Mouse (Mus musculus): ENCODE data around the gene Eya2.

- no peak for TF ChIP-seq POLR2A (IDR thresholded peaks at IDR 0.05; ENCODE audit: borderline replicate concordance, control insufficient read depth, low read depth, low read length)
- no peak for TF ChIP-seq CTCF (IDR thresholded peaks at IDR 0.05; ENCODE audit: control insufficient read depth, insufficient read depth, low read length)
These were observed 49.2 kb downstream of the Eya2 start for GRCm38 (mm10) chr2:165644057-165644456.
